Mouse (Mus musculus) testis, postnatal 14 days (tissue): ENCODE measurements at regions not wholly inside any gene's neighbourhood (a gene's known extent, or its start where the extent isn't known, plus 50 kb on each side); places are given as distances from the start of the nearest gene placed in this dataset.
A peak's percentile ranks its signal among the peaks of the same experiment; 100 is the strongest.

ENCODE experiments used
- DNase-seq: peaks from one replicate; pipeline ENCODE4 v3.0.0; 2021; ENCODE audit warnings: low spot score

DNA sequence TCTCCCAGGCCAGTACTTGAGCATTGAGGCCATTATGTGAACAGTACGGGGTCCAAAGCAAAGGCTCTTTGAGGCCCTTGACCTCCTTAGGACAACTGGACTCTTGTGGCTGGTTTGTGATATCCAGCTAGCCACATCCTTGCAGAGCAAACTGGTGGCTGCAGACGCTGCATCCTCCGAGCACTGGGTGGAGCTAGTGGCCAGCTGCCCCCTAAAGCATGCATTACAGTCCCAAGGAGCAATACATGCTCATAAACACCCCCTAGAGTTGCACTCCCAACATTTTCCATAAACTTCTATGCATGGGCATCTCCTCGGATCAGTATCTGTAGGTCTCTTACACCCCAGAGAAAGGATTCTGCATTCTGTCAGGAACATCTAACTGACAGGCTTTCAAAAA is 86.4 kb upstream of the Zmiz1 start:
- no peak for DNase-seq

DNA sequence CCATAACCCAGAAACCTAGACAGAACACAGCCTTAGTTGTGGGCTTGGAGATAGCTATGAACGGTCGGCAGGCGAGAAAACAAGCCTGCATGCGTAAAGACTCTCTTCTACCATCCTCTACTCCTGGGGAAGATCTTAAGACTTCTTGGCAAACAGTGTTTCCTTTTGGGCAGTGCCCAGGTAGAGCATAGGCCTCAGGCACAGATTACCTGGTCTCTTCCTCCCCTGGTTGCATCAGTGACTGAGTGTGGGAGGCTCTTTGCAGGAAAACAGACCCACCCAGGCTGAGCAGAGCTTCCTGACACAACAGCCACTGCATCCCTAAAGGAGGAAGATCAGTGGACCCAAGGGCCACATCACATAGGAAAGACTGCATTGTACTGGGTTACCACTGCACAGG is 85.8 kb upstream of the Zmiz1 start:
- no peak for DNase-seq

DNA sequence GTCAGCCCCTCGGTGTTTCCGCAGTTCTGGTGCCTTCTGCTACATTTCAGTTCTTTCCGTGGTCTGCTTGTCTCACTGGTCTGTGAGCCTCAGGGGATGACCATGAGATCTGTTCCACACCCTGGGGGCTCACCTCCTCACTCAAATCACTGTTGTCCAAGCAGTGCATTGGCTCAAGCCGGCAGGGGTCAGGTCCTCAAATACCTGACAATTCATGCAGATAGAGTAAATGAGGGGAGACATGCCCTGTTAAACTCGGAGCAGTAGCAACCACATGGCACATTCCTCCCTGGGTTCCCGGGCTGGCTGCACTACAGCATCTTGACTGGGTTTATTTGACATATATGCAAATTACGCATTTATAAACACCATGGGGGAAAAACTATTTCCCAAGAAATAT is 84.0 kb upstream of the Zmiz1 start:
- DNase-seq, result no peak

DNA sequence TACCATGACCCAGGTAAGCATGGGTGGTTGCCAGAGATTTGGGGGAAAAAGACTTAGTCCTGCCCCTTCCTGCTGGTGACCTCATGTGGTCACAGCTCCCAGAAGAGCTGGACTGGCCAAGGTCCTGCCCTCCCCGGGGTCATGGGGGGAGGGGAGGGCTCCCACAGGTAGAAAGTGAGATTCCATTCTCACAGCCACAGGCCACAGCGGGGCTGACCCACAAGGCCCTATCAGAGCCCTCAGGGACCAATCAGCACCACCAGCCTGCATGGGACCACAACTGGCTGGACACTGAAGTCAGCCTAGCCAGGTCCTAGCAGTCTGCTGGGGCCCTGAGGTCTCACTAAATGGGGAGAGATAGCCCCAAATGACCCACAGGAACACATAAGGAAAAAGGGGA is 81.9 kb upstream of the Zmiz1 start:
- DNase-seq, result no peak

DNA sequence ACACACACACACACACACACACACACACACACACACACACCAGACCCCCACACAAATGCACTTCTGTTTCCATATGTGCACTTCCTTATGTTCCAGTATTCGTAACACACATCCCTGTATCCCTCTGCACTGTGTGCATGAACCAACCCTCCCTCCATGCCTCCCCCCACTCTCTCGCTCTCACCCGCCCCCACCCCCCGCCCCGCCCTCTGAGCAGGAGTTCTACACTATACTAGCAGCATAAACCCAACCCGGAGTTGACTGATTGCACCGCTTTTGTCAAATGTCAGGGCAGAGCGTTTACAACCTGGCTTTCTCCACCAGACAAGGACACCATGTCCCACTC is 81.5 kb upstream of the Zmiz1 start:
- DNase-seq, result no peak

DNA sequence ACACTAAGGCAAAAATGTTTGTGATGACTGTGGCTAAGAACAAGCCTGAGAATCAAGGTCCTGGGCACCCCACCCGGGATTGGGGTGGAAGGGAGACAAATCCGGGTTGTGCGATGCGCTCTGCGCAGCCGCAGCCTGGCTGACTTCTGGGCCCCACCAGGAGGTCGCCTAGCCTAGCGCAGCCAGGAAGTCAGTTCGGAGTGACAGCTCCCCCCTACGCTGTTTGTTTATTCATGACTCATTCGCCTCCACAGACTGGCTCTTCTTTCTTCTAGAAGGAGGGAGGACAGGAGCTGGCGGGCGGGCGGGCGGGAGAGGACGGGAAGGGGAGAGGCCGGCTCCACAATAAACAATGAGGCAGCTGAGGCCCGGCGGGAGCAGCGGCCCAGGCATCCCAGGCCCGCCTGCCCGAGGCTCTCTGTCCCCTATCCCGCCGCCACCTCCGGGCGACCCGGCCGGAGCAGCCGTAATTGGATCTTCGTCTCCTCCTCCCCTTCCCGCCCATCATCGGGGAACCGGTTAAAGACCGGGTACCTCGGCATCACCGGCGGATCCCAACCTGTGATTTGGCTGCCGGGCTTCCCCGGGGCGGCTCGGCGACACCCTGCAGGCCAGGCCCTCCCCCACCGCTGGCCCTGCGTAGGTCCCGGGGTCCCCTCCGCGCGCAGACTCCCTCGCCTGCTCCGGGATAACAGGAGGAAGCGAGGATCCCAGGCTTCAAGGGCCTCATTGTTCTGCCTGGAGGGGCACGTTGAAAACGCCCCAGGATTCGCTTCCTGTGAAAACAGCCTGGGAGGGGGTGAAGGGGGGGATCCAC is 80.9 kb upstream of the Zmiz1 start:
- DNase-seq, result peak; percentile 69

DNA sequence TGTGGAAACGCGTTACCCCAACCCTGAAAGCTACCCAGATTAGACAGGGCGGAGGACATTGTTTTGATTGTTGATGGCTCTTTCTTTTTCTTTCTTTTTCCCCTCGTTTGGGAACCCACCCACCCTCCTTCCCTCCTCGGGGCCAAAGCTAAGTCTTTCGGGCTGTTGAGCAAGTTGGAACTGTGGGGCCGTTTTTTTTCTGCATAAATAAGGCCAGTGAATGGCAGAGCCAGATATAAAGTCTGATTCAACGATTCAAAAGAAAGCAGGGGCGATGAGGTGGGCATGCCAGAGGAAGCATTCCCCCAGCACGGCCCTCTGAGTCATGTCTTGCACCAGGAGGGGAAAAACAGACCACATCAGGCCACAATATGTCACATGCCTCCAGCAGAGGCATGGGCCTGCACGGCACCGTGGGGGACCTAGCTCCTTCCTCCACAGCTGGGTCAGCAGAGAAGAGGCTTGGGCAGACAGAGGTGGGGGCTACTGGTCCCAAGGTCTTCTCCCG is 80.2 kb upstream of the Zmiz1 start:
- no peak for DNase-seq

DNA sequence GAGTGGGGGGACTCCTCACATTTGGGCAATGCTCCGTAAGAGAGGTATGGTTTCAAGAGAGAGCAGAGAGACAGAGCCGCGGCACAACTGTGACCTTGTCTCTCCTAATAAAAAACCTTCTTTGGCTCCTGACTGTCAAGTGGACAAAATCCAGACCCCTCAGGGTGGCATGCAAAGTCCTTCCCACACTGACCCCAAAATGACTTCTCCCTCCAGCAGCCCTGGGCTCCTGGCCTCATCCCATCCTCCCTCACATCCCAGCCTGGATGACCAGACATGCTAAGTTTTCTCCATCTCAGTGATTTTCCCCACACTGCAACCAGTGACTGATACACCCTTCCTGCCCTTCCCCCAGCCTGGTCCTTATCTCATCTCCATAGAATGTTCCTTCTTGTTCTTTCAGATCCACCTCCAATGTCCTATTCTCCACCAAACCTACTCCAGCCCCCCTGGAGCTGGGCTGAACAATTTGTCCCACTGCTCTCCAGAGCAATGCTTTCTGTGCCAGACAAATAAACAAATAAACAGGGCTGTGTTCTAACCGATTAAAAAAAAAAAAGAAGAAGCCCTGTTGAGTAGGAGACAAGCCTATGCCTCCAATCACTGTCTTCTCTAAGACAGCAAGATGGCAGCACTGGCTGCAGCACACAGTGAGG is 75.7 kb upstream of the Zmiz1 start:
- DNase-seq, result peak; percentile 32

DNA sequence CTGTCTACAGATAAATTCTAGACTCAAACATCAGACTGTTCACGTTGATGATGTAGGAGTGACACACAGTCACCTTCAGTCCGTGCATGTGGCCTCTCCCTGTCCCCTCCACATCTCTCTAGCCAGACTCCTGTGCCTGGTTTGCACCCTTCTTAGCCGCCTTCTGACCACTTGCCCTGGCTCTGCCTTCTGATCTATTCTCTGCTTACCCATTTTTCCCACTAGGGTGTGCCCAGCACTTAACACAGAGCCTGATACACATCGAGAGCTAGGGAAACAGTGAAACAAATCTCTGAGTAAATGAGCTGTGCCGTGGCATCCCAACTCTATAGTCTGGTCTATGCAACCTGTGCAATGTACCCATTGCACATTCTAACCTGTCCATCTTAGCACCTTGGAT is 73.3 kb upstream of the Zmiz1 start:
- no peak for DNase-seq

DNA sequence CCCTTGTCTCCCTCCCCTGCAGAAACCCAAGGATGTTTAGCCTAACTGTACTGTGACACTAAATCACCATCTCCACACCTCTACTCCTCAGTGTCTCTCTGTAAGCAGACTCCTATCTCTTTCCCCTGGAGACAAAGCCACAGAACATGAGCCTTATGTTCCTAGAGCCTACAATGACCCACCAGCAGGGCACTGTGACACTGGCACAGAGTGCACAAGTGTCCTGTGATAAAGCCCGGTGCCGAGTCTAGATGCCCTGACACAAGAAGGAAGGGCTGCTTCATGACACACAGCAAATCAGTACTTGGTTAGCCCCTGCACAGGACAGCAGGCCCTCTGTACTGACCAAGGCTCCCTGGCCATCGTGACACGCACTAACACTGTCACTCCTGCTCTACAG is 71.2 kb upstream of the Zmiz1 start:
- no peak for DNase-seq

DNA sequence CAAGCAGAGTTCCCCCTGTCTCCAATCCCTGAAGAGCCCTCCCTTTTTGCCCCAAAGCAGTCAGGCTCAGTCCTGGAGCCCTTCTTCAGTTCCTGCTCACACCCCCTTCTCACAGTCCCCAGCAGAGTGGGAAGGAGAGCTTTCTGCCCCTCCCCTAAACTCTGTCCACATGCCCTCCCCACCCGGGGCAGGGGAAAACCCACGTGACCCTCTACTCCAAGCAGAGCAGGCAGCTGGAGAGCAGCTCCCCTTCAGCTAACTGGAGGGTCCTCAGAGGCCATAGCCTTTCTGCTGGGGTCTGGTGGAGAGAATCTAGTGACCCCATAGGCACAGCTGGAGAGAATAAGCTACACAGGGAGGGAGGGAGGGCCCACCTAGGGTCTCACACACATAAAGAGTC is 69.7 kb upstream of the Zmiz1 start:
- DNase-seq, result no peak

DNA sequence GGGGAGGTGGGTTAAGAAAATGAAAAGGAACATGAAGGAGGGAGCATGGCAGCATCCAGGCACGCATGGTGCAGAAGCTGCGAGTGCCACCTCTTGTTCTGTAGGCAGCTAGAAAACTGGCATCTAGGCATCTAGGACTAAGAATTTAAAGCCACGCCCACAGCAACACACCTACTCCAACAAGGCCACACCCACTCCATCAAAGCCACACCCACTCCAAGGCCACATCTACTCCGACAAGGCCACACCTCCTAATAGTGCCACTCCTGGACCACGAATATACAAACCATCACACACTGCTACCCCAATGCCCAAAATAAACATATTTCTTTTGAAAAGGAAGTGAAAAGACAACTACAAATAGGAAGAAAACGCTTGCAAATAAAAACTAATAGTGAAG is 66.6 kb upstream of the Zmiz1 start:
- no peak for DNase-seq

DNA sequence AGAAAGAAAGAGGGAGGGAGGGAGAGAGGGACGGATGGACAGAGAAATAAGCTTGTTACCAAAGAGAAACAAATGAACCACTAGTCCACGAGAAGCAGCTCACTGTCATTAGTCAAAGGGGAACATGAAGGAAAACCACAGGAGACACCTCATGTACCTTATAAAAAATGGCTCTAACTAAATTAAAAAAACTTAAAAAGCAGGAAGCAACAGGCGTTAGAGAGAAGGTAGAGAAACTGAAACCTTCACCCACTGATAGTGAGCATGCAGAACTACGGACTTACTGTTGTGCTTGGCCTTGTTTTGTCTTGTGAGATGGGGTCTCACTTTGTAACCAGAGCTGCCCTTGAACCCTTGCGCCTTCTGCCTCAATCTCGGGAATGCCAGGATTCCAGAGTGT is 66.0 kb upstream of the Zmiz1 start:
- no peak for DNase-seq

DNA sequence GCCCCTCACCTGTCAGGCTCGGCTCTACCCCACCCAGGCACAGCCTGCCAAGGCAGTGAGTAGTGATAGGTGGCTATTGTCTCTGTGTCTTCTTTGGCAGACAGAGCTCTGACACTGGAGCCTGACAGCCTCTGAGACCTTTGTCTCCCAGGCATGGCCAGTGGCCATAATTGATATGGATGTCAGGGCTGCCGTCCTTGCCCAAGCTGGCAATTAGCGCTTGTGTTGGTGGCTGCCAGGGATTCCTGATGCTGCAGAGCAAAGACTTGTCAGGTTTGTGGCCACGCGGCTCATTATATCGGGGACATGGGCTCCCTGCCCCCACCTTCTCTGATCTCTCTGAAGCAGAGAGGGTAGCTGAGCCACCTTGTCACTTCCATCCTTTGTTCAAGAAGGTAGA is 64.1 kb upstream of the Zmiz1 start:
- DNase-seq, result no peak

DNA sequence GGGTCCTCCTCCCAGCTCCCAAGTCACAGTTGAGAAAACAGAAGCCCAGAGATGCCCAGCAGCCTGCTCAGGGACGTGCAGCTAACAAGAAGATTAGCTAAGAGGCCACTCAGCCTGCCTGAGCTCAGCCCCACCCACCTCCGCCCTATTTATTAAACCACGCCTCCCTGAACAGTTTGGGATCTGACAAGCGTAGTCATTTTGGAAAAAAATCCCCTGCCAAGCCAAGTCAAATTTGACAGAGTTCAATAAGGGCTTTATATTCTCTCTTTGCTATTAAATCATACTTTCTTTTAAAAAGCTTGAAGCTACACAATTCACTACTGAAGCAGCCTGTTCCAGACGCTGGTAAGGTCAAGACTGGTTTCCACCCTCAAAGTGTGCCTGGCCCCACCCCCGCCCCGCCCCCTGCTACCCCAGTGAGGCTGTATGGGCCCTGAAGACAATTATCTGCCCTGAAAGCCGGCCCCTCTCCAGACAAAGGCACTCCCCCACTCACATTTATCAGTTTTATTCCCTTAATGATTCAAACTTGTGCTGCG is 61.9 kb upstream of the Zmiz1 start:
- no peak for DNase-seq

DNA sequence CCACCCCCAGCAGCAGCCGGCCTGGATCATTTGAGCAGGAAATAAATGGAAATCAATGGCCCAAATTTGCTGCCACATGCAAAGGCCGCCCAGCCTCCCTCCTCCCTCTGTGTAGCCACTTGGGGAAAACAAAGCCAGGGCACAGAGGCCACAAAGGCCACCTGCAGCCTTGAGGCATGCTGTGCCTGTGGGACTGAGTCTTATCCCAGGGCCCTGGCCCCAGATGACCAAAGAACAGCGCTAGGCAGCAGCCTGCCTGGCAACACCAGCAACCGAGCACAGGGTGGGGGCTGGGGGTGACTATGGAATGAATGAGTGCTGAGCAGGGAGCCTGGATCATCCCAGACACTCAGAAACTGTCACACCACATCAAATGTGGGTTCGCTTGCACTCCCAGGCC is 61.2 kb upstream of the Zmiz1 start:
- no peak for DNase-seq

DNA sequence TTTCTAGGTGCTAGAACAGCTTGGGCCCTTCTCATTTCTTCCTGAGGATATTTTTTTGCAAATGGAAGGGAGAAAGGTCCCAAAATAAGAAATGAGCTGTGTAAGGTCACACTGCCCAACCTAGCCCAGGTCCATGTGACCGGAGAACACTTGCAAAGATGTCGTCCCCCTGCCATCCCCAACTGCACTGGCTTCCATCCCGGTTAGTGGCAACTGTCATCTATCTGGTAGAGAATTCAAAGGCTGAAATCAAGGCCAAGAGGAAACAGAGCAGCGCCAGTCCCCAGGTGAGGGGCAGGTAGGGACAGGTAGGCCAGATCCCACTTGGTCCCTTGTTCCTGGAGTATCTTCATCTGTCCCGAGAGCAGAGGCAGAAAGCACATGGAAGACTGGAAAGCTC is 60.2 kb upstream of the Zmiz1 start:
- no peak for DNase-seq

DNA sequence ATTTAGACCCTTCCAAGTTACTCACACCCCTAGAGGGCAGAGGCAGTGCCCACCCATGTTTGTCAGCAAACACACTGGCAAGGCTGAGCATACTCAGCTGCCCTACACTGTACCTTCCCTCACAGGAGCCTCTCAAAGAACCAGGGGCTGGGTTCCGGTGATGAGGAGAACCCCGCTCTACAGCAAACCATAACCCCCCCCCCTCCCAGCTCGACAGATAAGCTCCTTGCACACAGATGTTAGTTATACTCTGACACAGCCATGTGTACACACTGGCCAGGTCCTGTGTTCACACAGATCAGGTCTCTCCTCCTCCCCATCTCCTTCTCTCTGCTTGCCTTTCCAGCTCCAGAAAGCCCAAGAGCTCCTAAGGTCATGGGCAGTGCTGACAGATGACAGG is 59.7 kb upstream of the Zmiz1 start:
- DNase-seq, result no peak

DNA sequence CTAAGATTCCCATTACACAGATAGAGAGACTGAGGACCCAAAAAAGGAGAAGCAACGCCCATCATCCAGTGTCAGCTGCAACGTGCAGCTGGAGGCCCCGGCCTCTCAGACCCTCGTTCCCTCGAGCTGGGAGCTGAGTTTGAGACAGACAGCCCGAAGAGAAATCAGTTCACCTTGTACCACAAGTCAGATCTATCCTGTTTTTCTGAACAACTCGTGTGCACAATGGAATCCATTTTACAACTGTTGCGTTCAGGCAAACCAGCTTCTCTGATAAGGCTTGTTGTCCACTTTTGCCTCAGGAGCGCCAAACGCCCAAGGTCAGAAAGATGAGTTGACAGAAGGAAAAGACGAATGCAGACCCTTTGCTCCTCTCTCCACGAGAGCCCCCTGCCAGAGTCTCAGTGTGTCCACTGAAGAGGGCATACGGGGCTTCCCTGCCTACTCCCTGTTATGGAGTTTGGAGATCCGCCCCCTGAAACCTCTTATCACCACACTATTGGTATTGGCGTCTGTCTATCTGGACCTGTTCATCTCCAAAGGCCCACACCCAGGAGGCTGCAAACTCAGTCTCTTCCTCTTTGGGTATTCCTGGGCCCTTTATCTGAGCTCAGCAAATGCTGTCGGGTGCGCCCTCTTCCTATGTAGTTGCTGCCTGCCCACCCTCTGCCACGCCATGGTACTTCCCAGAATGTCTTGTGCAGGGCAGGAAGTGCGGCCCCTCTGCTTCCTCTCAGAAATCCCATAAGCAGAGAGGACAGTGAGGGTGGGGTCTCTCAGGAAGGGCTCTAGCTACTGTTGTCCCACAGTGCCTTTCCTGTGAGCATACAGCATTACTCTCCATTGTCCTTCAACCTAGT is 57.7 kb upstream of the Zmiz1 start:
- no peak for DNase-seq

DNA sequence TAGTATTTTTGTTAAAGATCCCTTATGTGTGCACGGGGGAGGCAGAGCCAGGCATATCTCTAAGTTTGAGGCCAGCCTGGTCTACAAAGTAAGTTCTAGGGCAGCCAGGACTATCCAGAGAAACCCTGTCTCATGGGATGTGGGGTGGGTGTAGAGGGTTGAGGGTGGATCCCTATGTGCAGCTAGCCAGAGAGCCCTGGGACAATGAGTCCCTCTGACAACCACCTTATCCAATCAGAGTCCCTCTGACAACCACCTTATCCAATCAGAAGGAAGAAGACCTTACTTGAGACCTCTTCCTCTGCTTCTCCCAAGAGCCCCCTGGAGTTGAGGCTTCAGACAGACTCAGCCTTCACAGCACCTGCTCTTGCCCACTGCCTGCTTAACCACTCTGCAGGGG is 56.6 kb upstream of the Zmiz1 start:
- no peak for DNase-seq

DNA sequence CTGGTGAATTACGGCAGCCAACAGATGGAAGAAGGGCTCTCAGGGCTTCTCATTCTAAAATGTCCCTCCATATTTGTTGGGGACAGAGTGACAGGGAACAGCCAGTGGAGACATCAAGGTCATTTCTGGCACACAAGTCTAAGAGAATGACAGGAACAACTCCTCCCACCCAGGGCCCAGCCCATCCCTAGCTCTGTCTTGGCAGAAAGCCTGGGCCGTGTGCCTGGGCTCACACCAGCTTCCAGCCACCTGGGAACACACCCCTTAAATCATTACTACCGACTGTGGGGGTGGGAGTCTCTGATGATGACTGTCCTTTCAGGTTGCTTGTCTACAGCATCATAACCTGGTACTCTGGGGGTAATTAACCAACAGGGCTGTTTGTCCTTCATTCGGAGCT is 53.8 kb upstream of the Zmiz1 start:
- DNase-seq, result no peak

DNA sequence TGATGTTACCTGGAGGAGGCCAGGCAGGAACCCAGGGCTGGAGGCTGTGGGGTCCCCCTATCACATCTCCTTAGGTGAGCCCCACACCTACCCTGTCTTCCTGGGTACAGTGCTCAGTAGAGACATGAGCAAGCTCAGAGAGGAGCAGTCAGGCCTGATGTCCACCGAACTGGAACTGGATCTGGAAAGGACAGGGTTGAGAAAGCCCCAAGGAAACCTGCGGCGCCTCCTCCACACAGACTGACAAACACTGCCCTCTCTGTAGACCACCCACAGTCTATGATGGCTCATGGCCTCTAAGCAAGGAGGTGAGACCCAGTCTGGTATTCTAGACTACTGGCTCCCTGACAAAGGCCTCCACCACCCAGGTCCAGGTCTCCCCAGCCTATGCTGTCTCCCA is 52.9 kb upstream of the Zmiz1 start:
- no peak for DNase-seq

DNA sequence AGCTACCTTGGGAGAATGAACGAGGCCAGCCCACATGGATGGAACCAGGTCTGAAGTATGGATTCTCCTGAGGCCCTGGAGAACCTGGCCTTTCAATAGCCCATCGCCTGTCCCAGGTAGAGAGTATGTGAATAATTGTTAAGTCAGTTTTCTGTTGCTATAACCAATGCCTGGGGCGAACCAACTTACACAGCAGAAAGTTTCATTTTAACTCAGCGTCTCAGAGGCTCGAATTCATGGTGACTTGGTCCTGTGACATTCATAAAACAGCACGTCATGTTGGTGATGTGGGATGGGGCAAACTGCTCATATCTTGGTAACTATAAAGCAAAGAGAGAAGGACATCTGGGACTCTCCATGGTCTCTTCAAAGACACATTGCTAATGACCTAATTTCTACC is 52.4 kb upstream of the Zmiz1 start:
- DNase-seq, result no peak
